Mouse (Mus musculus): Measurements from ENCODE around the gene Fam171a1. TPM values are rescaled to one million over a fixed set of nuclear protein-coding genes. Genes with fewer than 3 reads are reported as not detected.

Fam171a1 gene
- total RNA-seq, 2 experiments from 2014 or later = 26.0 to 31.5 TPM

GRCm38 (mm10) chr2:3138308-3138707, 24.3 kb downstream of the Fam171a1 start:
- DNase-seq = no peak

- DNase-seq = no peak
These were observed 25.0 kb downstream of the Fam171a1 start for GRCm38 (mm10) chr2:3139065-3139464.

- no peak for DNase-seq
These were observed 25.6 kb downstream of the Fam171a1 start for GRCm38 (mm10) chr2:3139578-3139977.

GRCm38 (mm10) chr2:3140585-3140984, 26.6 kb downstream of the Fam171a1 start:
- DNase-seq = no peak

- DNase-seq = no peak
These were observed 27.8 kb downstream of the Fam171a1 start for GRCm38 (mm10) chr2:3141804-3142203.

GRCm38 (mm10) chr2:3144291-3144690, 30.3 kb downstream of the Fam171a1 start:
- DNase-seq = peak; percentile 29

- DNase-seq = no peak
These were observed 33.6 kb downstream of the Fam171a1 start for GRCm38 (mm10) chr2:3147550-3148157.

GRCm38 (mm10) chr2:3148731-3149130, 34.7 kb downstream of the Fam171a1 start:
- no peak for DNase-seq

- DNase-seq = no peak
These were observed 36.3 kb downstream of the Fam171a1 start for GRCm38 (mm10) chr2:3150324-3150723.

GRCm38 (mm10) chr2:3151336-3151735, 37.3 kb downstream of the Fam171a1 start:
- DNase-seq = no peak

- DNase-seq = no peak
These were observed 40.2 kb downstream of the Fam171a1 start for GRCm38 (mm10) chr2:3154091-3154665.

- DNase-seq = no peak
These were observed 41.0 kb downstream of the Fam171a1 start for GRCm38 (mm10) chr2:3154986-3155385.

- DNase-seq = no peak
These were observed 43.0 kb downstream of the Fam171a1 start for GRCm38 (mm10) chr2:3157030-3157429.

GRCm38 (mm10) chr2:3157661-3158344, 43.8 kb downstream of the Fam171a1 start:
- DNase-seq = peak; percentile 23

- no peak for DNase-seq
These were observed 44.8 kb downstream of the Fam171a1 start for GRCm38 (mm10) chr2:3158682-3159412.

- DNase-seq = no peak
These were observed 47.6 kb downstream of the Fam171a1 start for GRCm38 (mm10) chr2:3161578-3161977.

GRCm38 (mm10) chr2:3163501-3164076, 49.6 kb downstream of the Fam171a1 start:
- DNase-seq = no peak

GRCm38 (mm10) chr2:3165037-3165600, 51.1 kb downstream of the Fam171a1 start:
- DNase-seq = no peak

GRCm38 (mm10) chr2:3165890-3166605, 52.0 kb downstream of the Fam171a1 start:
- DNase-seq = no peak

GRCm38 (mm10) chr2:3168719-3169402, 54.8 kb downstream of the Fam171a1 start:
- DNase-seq = no peak

GRCm38 (mm10) chr2:3169403-3169747, 55.4 kb downstream of the Fam171a1 start:
- no peak for DNase-seq

Measured in adrenal gland, postnatal 10 days (tissue).